Mouse (Mus musculus) ovary, postnatal 36 days (tissue): ENCODE data around the gene Gm45713.
"Not testable (repeated sequence)": the region's sequence is repeated elsewhere in the genome, so short reads cannot be mapped to it uniquely, and the experiment has no call there.

Experiments
- DNase-seq: peaks from one replicate; pipeline ENCODE4 v3.0.0; 2022; ENCODE audit warnings: low spot score, mixed read lengths

Gene Gm45713

DNA sequence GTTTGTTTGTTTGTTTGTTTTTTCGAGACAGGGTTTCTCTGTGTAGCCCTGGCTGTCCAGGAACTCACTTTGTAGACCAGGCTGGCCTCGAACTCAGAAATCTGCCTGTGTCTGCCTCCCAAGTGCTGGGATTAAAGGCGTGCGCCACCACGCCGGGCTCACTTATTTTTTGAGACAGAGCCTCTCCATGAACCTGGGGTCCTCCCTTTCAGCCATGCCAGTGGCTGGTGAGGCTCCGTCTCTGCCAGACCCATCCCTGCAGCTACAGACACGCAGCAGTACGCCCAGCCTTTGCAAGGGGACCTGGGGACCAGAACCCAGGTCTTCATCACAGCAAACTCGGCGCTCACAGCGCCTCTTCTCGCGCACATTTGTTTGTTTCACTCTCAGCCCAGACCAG, 40.1 kb downstream of the Gm45713 start:
- DNase-seq = not testable (repeated sequence)

- DNase-seq = no peak
Measured at GRCm38 (mm10) chr7:45095367-45095766, 40.7 kb downstream of the Gm45713 start.

- DNase-seq = no peak
Measured at GRCm38 (mm10) chr7:45094121-45094520, 41.9 kb downstream of the Gm45713 start.

- no peak for DNase-seq
Measured at GRCm38 (mm10) chr7:45093516-45093905, 42.5 kb downstream of the Gm45713 start.

DNA sequence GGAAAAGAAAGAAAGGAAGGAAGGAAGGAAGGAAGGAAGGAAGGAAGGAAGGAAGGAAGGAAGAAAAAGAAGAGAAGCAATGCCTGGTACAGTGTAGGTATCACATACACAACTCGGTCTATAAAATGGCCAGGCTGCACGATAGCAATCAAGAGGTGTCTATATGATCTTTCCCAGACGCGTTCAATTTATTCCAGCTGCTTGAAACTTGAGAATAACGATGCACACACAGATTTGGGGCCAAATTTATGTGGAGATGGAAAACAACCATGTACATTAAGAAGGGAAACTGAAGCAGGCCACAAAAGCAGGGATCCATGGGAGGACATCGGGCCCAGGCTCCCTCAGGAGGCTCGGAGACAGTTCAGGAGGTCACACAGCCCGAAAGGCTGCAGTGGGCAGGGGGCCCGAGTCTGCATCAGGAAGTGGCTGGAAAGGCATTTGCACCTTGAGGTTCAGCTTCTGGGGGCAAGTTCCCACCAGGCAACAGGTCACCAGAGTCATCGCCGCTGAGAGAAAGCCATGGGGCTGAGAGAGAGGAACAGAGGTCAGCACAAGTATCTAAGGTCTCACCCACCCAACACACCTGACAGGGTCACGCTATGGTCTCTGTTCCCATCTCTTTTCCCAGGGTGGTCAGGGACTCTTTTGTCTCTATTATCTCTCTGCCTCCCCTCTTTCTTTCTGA, 43.1 kb downstream of the Gm45713 start:
- DNase-seq = no peak

GRCm38 (mm10) chr7:45092048-45092447, 44.0 kb downstream of the Gm45713 start, which contains the start of gene Rcn3:
Gene Rcn3 (minus strand): TSS chr7:45092221.
- DNase-seq = peak; percentile 90

DNA sequence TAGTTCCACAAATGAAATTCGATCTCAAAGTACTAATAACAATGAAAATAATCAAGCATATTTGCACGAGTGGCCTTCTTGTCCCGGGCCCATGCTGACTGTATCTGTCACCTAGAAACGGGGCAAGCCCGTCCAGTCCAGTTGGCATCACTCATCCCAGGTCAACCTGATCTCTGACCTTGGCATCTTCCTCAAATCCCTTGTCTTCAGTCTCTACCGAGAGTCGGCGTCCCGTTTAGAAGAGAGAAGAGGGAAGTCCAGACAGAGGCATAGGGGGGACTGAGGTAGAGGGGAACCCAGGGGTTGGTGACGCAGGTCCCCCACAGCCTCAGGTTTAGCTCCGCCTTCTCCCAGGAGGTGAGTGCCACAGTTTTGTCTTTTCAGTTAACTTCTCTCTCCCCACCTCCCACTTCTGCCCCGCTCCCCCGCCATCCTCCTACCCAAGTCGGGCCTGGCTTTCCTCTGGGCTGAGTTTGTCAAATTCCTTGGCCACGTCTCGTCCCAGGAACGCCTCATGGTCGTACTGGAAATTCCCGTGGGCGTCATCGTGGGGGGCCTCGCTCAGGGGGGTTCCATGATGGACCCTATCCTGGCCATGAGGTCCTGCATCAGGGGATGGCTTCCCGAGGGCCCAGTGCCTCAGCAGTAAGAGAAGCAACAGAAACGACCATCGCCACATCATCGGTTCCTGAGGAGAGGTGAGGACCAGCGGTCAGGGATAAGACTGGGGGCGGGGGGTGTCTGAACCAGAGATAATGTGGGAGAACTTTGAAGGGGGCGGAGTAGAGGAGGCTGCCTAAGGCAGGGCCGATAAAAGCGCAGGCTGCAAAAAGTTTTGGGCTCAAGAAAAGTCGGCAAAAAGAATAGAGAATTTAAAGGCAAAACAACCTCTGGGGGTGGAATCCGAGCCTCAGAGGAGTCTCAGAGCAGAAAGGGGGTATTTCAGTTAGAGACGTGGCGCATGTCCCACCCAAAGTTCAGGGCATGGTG, 44.7 kb downstream of the Gm45713 start:
- DNase-seq = peak; percentile 45

- no peak for DNase-seq
Measured at GRCm38 (mm10) chr7:45090251-45090977, 45.6 kb downstream of the Gm45713 start.

DNA sequence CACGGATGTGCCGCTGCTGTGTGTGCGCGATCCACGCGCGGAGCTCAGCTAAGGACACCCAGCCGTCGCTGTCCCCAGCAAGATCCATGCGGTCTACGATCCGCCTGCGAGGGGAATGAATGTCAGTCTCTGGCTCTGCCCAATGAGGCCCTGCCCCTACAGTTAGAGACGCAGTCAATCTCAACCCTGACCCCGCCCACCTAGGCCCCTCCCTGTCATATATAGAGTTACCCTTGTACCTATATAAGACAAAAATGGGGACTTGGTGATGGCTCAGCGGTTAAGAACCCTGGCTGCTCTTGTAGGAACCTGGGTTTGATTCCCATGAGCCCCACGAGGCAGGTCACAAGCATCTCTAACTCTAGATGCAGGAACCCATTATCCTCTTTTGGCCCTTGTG, 47.4 kb downstream of the Gm45713 start:
- no peak for DNase-seq

- no peak for DNase-seq
Measured at GRCm38 (mm10) chr7:45086084-45086483, 49.9 kb downstream of the Gm45713 start.

DNA sequence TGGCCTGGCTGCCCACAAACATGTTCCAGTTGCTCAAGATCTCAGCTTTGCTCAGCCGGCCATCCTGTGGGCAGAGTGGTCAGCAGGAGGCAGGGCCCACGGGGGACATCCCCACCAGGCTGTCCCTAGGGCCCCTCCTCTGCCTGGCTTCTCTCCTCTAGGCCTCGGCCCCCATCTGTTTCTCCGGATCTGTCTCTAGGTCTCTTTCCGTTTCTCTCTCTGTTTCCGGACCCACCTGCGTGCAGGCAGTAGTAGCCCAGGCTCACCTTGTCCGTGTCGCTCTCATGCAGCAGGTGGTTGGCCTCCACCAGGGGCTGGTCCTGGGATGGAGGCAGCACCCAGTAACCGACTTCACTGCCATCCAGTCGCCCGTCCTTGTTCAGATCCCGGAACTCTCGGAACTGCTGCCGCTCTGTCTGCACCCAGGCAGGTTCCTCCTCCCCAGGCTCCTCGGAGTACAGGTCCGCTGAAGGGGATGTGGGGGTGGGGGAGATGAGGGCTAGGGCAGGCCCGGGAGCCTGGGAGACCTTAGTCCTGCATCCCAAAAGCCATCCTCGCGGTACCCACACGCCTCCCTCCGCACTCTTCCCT, 52.6 kb downstream of the Gm45713 start:
- DNase-seq = no peak

DNA sequence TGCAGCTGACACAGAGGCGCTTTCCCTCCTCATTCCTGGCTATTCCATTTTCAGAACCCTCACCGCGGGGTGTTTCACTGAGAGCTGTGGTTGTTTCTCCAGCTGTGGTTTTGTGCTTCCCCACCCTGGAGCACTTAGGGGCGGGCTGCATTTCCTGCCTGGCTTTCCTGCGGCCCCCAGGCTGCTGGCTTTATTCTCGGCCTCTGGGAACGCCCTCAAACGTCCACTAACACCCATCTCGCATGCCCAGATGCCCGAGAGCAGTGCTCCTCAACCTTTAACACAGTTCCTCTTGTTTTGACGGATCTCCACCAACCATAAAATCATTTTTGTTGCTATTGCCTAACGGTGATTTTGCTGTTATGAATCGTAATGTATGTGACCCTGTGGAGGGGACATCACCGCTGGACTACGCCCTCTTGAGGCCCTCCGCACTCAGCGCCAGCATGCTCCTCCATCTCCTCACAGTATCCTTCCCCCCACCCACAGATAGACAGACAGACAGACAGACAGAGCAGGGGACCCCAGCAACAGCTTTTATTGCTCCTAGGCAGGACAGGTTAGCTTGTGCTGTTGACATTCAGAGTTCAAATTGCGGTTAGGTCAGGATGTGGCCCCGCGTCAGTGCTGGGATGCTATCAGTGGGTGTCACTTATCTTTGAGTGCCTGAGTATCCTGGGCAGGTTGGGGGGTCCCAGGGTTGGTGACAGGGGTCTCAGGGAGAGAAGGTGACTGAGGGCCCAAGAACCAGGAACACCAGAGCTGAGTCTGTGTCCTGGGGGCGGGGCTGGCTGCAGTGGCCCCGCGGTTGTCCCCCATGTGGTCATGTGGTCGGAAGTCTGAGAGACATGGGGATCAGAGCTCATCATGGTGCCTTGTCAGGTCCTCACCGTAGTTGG, 53.4 kb downstream of the Gm45713 start:
- DNase-seq = no peak

DNA sequence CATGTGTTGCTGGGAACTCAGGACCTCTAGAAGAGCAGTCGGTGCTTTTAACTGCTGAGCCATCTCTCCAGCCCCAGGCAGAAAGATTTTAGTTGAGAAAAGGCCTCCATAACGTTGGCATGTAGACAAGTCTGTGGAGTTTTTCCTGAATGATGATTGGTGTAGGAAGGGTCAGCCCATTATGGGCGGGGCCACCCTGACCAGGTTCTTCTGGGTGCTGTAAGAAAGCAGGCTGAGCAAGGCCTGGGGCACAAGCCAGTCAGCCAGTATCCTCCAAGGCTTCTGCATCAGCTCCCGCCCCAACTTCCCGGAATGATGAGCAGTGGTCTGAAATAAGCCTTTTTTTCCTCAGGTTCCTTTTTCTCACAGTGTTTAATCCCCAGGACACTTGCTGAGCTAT, 55.0 kb downstream of the Gm45713 start:
- no peak for DNase-seq

DNA sequence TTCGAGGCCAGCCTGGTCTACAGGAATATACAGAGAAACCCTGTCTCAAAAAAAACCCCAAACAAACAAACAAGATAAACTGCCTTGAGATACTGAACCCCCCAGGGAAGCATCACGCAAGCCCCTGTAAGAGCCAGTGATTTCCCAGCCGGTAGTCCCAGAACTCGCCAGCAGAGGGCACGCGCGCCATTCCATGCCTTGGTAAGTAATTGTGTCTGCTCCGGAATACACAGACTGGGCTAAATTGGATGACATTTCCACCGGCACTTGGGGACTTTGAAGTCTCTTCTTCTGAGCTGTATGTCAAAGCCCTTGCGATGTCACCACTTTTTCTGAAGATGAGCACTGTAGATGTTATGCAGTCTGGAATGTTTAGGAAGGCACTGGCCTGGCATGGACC, 56.2 kb downstream of the Gm45713 start:
- DNase-seq = peak; percentile 87

- DNase-seq = peak; percentile 74
Measured at GRCm38 (mm10) chr7:45078513-45078912, 57.5 kb downstream of the Gm45713 start.

GRCm38 (mm10) chr7:45077829-45078228, 58.2 kb downstream of the Gm45713 start:
- no peak for DNase-seq

GRCm38 (mm10) chr7:45077322-45077721, 58.7 kb downstream of the Gm45713 start:
- DNase-seq = no peak

- no peak for DNase-seq
Measured at GRCm38 (mm10) chr7:45076501-45076900, 59.5 kb downstream of the Gm45713 start.
